Mouse (Mus musculus): Measurements from ENCODE around the gene Ppp2r5a. TPM values are rescaled to one million over a fixed set of nuclear protein-coding genes. Genes with fewer than 3 reads are reported as not detected.
A peak's percentile ranks its signal among the peaks of the same experiment; 100 is the strongest.

Ppp2r5a gene
- total and polyA plus RNA-seq, 3 experiments: 40.3 to 96.7 (median 62.0) TPM

- Histone ChIP-seq H3K4me1 (ENCODE audit: control insufficient read depth in 1 of 2, insufficient read depth in 2 of 2) (peaks cover 0 to 14% of the 10 kb centered on the region in 2 experiments; a peak in 2 of 4 replicates), H3K4me2 (ENCODE audit: insufficient read depth, low read depth, poor library complexity, severe bottlenecking) (peak overlapping the region; percentile 84), H3K79me2 (replicated peaks; ENCODE audit: control insufficient read depth, extremely low read depth, insufficient read depth, poor library complexity, severe bottlenecking) (peaks cover 32% of the 10 kb centered on the region), H3K36me3 (replicated peaks in 1 of 2; ENCODE audit: control insufficient read depth in 1 of 2, insufficient read depth in 1 of 2, low read length in 1 of 2) (no peaks in the 10 kb centered on the region), H3K9ac (ENCODE audit: insufficient read depth, low read depth) (peak overlapping the region; percentile 94), H3K27me3 (replicated peaks) (no peaks in the 10 kb centered on the region), H3K27ac (ENCODE audit: insufficient read depth, low read depth) (peak overlapping the region; percentile 97), H3K9me3 (replicated peaks; ENCODE audit: low read length) (no peaks in the 10 kb centered on the region), H3K4me3 (replicated peaks in 1 of 3; ENCODE audit: low read depth in 2 of 3, low read length in 2 of 3, poor library complexity in 1 of 3) (peak overlapping the region; percentile 69 to 93 (median 89))
- DNase-seq (ENCODE audit: extremely low read depth): peak; percentile 99
- dilution Hi-C loops (cut with MboI; ENCODE audit: extremely low pct_ligation_motif_present, extremely low pct_unique_long_range_greater_than_20kb, low sequenced_read_pairs) (no loop called here), in situ Hi-C loops (cut with MboI; ENCODE audit: low pct_ligation_motif_present, low pct_unique_long_range_greater_than_20kb, low sequenced_read_pairs) (loop anchor here (10.0 kb wide), 1 partner anchor 148 kb away; no protein-coding TSS in a partner anchor)
- TF ChIP-seq IRF4 (IDR thresholded peaks at IDR 0.05; ENCODE audit: low read depth, low read length) (peak; percentile 10; the same call in 1 of the 2 replicates), RAD21 (IDR thresholded peaks at IDR 0.05; ENCODE audit: low read depth, low read length) (no peak), EP300 (IDR thresholded peaks at IDR 0.05; ENCODE audit: low read length) (no peak), CHD2 (IDR thresholded peaks at IDR 0.05; ENCODE audit: low read length) (peak; percentile 7; the same call in 1 of the 2 replicates), TCF12 (IDR thresholded peaks at IDR 0.05; ENCODE audit: low read depth, low read length) (peak; percentile 82), JUND (conservative IDR thresholded peaks at IDR 0.05; ENCODE audit: low read depth, low read length) (no peak), ETS1 (conservative IDR thresholded peaks at IDR 0.05; ENCODE audit: low read depth, low read length) (peak; percentile 3; the same call in 1 of the 2 replicates), MAX (IDR thresholded peaks at IDR 0.05; ENCODE audit: low read length) (peak; percentile 59), MXI1 (IDR thresholded peaks at IDR 0.05; ENCODE audit: low read depth, low read length) (peak; percentile 70), USF2 (conservative IDR thresholded peaks at IDR 0.05; ENCODE audit: low read depth, low read length) (no peak), MAZ (IDR thresholded peaks at IDR 0.05; ENCODE audit: low read depth, low read length) (peak; percentile 84), BHLHE40 (IDR thresholded peaks at IDR 0.05; ENCODE audit: low read depth, low read length) (no peak), MYC (IDR thresholded peaks at IDR 0.05; ENCODE audit: low read depth, low read length) (peak; percentile 73), ZKSCAN1 (IDR thresholded peaks at IDR 0.05; ENCODE audit: borderline replicate concordance, low read depth, low read length) (no peak), NELFE (IDR thresholded peaks at IDR 0.05; ENCODE audit: low read depth, low read length) (peak; percentile 82), UBTF (IDR thresholded peaks at IDR 0.05; ENCODE audit: low read depth, low read length) (no peak), POLR2A (IDR thresholded peaks at IDR 0.05; ENCODE audit: low read depth, low read length) (peak; percentile 88), GABPA (IDR thresholded peaks at IDR 0.05; ENCODE audit: insufficient replicate concordance, low read depth, low read length) (no peak), HCFC1 (IDR thresholded peaks at IDR 0.05; ENCODE audit: low read depth, low read length) (peak; percentile 50), SMC3 (IDR thresholded peaks at IDR 0.05; ENCODE audit: low read depth, low read length) (no peak), POLR2AphosphoS2 (IDR thresholded peaks at IDR 0.05; ENCODE audit: low read depth, low read length) (peak; percentile 84; the same call in 1 of the 2 replicates), ELF1 (IDR thresholded peaks at IDR 0.05; ENCODE audit: low read depth, low read length) (peak; percentile 35), ZC3H11A (IDR thresholded peaks at IDR 0.05; ENCODE audit: low read depth, low read length) (no peak), RCOR1 (conservative IDR thresholded peaks at IDR 0.05; ENCODE audit: low read depth, low read length) (no peak), NRF1 (IDR thresholded peaks at IDR 0.05; ENCODE audit: low read depth, low read length) (peak; percentile 81), ZMIZ1 (IDR thresholded peaks at IDR 0.05; ENCODE audit: low read depth, low read length) (peak; percentile 81), USF1 (IDR thresholded peaks at IDR 0.05; ENCODE audit: low read depth, low read length) (no peak), SIN3A (IDR thresholded peaks at IDR 0.05; ENCODE audit: low read length) (peak; percentile 85), PAX5 (IDR thresholded peaks at IDR 0.05; ENCODE audit: low read length) (no peak), JUN (IDR thresholded peaks at IDR 0.05; ENCODE audit: insufficient read depth, low read depth, low read length) (no peak), TBP (conservative IDR thresholded peaks at IDR 0.05; ENCODE audit: low read depth, low read length) (peak; percentile 79), KAT2A (IDR thresholded peaks at IDR 0.05; ENCODE audit: insufficient replicate concordance, low read length) (no peak), CTCF (conservative IDR thresholded peaks at IDR 0.05 in 1 of 2, IDR thresholded peaks at IDR 0.05 in 1 of 2; ENCODE audit: low read depth in 2 of 2, low read length in 2 of 2) (no peak), MEF2A (IDR thresholded peaks at IDR 0.05; ENCODE audit: borderline replicate concordance, low read depth, low read length) (peak; percentile 47), E2F4 (IDR thresholded peaks at IDR 0.05; ENCODE audit: insufficient replicate concordance, low read depth, low read length) (peak; percentile 67; the same call in 1 of the 2 replicates), CHD1 (IDR thresholded peaks at IDR 0.05; ENCODE audit: low read depth, low read length) (peak; percentile 65; the same call in 1 of the 2 replicates), MAFK (IDR thresholded peaks at IDR 0.05; ENCODE audit: insufficient replicate concordance, low read length) (no peak), ZNF384 (IDR thresholded peaks at IDR 0.05; ENCODE audit: low read depth, low read length) (no peak)
Observed at GRCm38 (mm10) chr1:191396897-191397849, 5.9 kb downstream of the Ppp2r5a start.

All from CH12.LX (cell line).